Mouse (Mus musculus): ENCODE results near the gene Hoxa9. TPM values are rescaled to one million over a fixed set of nuclear protein-coding genes. Genes with fewer than 3 reads are reported as not detected.

Hoxa9 gene
- polyA plus RNA-seq, 1 experiment from 2014 or later = not detected

- 2% methylated on average over 23 of the region's 23 CpGs for WGBS
Measured at GRCm38 (mm10) chr6:52247766-52248637, 17.1 kb upstream of the Hoxa9 start.

GRCm38 (mm10) chr6:52246916-52247315, 16.0 kb upstream of the Hoxa9 start:
- Histone ChIP-seq H3K27me3 (peaks cover 100% of the 10 kb centered on the region), H3K4me3 (no peak overlapping the region), H3K36me3 (ENCODE audit: poor library complexity, severe bottlenecking) (no peaks in the 10 kb centered on the region), H3K4me1 (no peaks in the 10 kb centered on the region), H3K9ac (no peak overlapping the region), H3K27ac (no peak overlapping the region), H3K9me3 (replicated peaks) (no peaks in the 10 kb centered on the region), H3K4me2 (no peak overlapping the region)
- WGBS = 1% methylated on average over 3 of the region's 3 CpGs
- ATAC-seq = no peak

More at GRCm38 (mm10) chr6:52247766-52248637, 17.1 kb upstream of the Hoxa9 start:
- Histone ChIP-seq H3K4me3 (no peak overlapping the region), H3K4me1 (no peaks in the 10 kb centered on the region), H3K4me2 (no peak overlapping the region), H3K27me3 (peaks cover 100% of the 10 kb centered on the region), H3K9ac (no peak overlapping the region), H3K27ac (no peak overlapping the region), H3K9me3 (replicated peaks) (no peaks in the 10 kb centered on the region), H3K36me3 (ENCODE audit: poor library complexity, severe bottlenecking) (no peaks in the 10 kb centered on the region)
- no peak for ATAC-seq

DNA sequence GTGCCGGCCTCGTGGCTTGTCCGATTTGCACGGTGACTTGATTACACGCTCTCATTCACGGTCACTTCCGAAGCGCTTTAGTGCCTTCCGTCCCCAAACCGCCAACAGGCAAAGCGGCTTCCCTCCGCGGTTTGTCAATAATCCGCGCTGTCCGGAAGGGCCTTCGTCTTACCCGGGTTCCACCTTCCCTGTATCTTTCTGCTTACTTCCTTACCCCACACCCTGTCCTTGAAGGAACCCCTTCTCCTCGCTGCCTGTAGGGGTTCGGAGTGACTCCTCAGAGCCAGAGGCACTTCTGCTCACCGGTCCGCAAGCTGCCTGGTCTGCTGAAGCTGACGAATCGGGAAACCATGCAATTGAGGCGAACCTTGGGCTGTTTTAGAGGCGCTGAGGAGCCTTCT, 15.5 kb upstream of the Hoxa9 start:
- Histone ChIP-seq H3K27me3 (peaks cover 100% of the 10 kb centered on the region), H3K4me2 (no peak overlapping the region), H3K27ac (no peak overlapping the region), H3K9me3 (replicated peaks) (no peaks in the 10 kb centered on the region), H3K36me3 (ENCODE audit: poor library complexity, severe bottlenecking) (no peaks in the 10 kb centered on the region), H3K9ac (no peak overlapping the region), H3K4me1 (no peaks in the 10 kb centered on the region), H3K4me3 (no peak overlapping the region)
- ATAC-seq = no peak
- 1% methylated on average over 26 of the region's 26 CpGs for whole genome bisulfite sequencing

GRCm38 (mm10) chr6:52245757-52246142, 14.9 kb upstream of the Hoxa9 start, which contains the start of gene Hoxa11:
Hoxa11 (minus strand) TSS chr6:52245810.
- H3K4me1 ChIP-seq = no peaks in the 10 kb centered on the region

GRCm38 (mm10) chr6:52245040-52245756, 14.3 kb upstream of the Hoxa9 start:
- H3K36me3 ChIP-seq (ENCODE audit: poor library complexity, severe bottlenecking) = no peaks in the 10 kb centered on the region
- H3K9ac ChIP-seq = no peak overlapping the region
- no peaks in the 10 kb centered on the region for H3K9me3 ChIP-seq (replicated peaks)
- H3K4me1 ChIP-seq = 0 out of 2 replicates have a peak, but pooled peaks cover 2% of the 10 kb centered on the region
- H3K27ac ChIP-seq = no peak overlapping the region
- peaks cover 100% of the 10 kb centered on the region for H3K27me3 ChIP-seq
- H3K4me2 ChIP-seq = no peak overlapping the region
- under 1% methylated on average over 70 of the region's 71 CpGs for WGBS
- no peak for ATAC-seq
- no peak overlapping the region for H3K4me3 ChIP-seq

More at GRCm38 (mm10) chr6:52245757-52246142, 14.9 kb upstream of the Hoxa9 start, which contains the start of gene Hoxa11:
- H3K4me2 ChIP-seq = no peak within 1 kb of the TSS
- peaks cover 100% of the 10 kb centered on the region for H3K27me3 ChIP-seq
- H3K9me3 ChIP-seq (replicated peaks) = no peaks in the 10 kb centered on the region
- no peak for ATAC-seq
- no peaks in the 10 kb centered on the region for H3K36me3 ChIP-seq (ENCODE audit: poor library complexity, severe bottlenecking)
- WGBS = 1% methylated on average over 20 of the region's 20 CpGs
- no peak within 1 kb of the TSS for H3K4me3 ChIP-seq
- H3K9ac ChIP-seq = no peak within 1 kb of the TSS
- no peak within 1 kb of the TSS for H3K27ac ChIP-seq

DNA sequence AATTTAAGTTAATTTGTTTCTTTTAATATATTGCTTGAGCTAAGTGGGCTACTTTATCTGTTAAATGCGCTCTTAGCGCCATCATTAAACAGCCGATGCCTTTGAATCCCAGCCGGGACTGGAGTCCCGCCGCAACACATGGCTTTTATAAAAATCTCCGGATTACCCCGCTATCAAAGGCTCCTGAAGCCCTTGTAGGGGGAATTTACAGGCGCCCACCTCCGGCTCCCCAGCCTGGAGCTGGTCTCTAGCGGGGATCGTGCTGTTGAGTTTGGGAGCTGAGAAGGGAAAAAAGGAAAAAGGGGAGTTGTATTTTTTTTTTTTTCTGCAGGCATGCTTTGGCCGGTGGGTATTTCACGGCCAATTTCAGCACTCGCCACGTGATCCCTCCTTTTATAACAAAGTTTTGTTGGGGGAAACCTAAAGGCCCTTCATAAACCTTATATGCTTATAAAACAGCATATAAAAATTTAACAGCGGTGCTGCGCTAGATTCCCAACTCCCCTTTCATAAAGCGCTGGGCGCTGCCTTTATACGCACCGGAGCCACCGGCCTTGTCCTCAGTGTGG, 13.7 kb upstream of the Hoxa9 start:
- 2% methylated on average over 23 of the region's 23 CpGs for WGBS
- no peak overlapping the region for H3K4me2 ChIP-seq

DNA sequence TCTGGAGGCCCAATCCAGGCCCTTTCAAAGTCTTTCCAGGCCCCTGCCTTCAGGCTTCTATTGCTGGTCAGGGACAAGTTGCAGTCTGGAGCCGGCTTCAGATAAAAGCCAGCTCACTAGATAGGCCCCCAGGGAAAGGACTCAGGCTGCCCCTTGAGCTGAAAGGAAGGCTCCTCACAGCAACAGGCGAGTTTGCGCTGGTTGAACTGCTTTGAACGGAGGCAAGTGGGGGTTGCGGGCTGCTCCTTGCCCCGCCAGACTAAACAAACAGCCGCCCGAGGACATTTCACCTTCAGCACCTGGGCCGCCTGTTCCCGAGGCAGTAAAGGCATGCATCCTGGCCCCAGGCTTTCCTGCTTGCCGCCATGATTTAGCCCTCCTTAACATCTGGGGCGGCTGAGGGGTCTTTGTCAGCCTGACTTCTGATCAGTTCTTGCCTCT, 12.8 kb upstream of the Hoxa9 start:
- Histone ChIP-seq H3K27ac (no peak overlapping the region), H3K36me3 (ENCODE audit: poor library complexity, severe bottlenecking) (no peaks in the 10 kb centered on the region), H3K4me3 (no peak overlapping the region), H3K27me3 (peaks cover 100% of the 10 kb centered on the region), H3K4me1 (0 out of 2 replicates have a peak, but pooled peaks cover 4% of the 10 kb centered on the region), H3K9me3 (replicated peaks) (no peaks in the 10 kb centered on the region), H3K9ac (no peak overlapping the region), H3K4me2 (no peak overlapping the region)
- 2% methylated on average over 12 of the region's 12 CpGs for WGBS
- no peak for ATAC-seq

More for the DNA sequence above, 13.7 kb upstream of the Hoxa9 start:
- H3K36me3 ChIP-seq (ENCODE audit: poor library complexity, severe bottlenecking) = no peaks in the 10 kb centered on the region
- no peaks in the 10 kb centered on the region for H3K9me3 ChIP-seq (replicated peaks)
- peaks cover 100% of the 10 kb centered on the region for H3K27me3 ChIP-seq
- no peak overlapping the region for H3K27ac ChIP-seq
- H3K9ac ChIP-seq = no peak overlapping the region
- no peak overlapping the region for H3K4me3 ChIP-seq
- no peak for ATAC-seq
- H3K4me1 ChIP-seq = 0 out of 2 replicates have a peak, but pooled peaks cover 4% of the 10 kb centered on the region

- Histone ChIP-seq H3K27ac (no peak overlapping the region), H3K27me3 (peaks cover 100% of the 10 kb centered on the region), H3K36me3 (ENCODE audit: poor library complexity, severe bottlenecking) (no peaks in the 10 kb centered on the region), H3K9ac (no peak overlapping the region), H3K4me2 (no peak overlapping the region), H3K4me3 (no peak overlapping the region), H3K9me3 (replicated peaks) (no peaks in the 10 kb centered on the region), H3K4me1 (0 out of 2 replicates have a peak, but pooled peaks cover 4% of the 10 kb centered on the region)
- 2% methylated on average over 4 of the region's 4 CpGs for WGBS
- no peak for ATAC-seq
Measured at GRCm38 (mm10) chr6:52242801-52243332, 12.0 kb upstream of the Hoxa9 start.

DNA sequence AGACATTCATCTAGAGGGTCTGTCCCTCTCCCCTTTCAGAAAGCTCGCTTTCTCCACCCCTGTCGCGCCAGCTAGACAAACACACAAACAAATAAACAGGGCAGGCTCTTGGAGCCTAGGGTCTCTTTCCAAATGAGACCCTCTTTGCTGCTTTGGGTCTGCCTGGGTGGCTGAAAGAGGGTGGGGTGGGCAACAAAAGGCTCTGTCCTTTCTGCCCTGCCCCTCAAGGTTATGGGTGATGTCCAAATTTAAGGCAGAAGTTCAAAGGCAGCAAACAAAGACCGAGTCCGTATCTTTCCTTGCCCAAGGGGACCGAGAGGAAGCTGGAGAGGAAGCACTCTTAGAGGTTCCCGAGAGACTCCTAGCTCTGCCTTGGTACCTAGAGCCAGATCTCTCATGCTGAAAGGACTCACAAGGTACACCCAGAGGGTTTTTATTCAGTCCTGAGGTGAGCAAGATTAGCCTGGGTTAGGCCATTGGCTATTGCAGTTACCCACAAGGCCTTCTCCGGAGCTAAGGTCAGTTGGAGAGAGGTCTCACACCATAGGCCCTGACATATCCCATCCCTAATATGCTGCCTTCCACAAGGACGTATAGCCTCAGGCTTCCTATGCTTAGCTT, 10.2 kb upstream of the Hoxa9 start:
- Histone ChIP-seq H3K27ac (no peak overlapping the region), H3K4me1 (0 out of 2 replicates have a peak, but pooled peaks cover 4% of the 10 kb centered on the region), H3K4me3 (no peak overlapping the region), H3K4me2 (no peak overlapping the region), H3K36me3 (ENCODE audit: poor library complexity, severe bottlenecking) (no peaks in the 10 kb centered on the region), H3K27me3 (peaks cover 100% of the 10 kb centered on the region), H3K9ac (no peak overlapping the region), H3K9me3 (replicated peaks) (no peaks in the 10 kb centered on the region)
- no peak for ATAC-seq
- 5% methylated on average over 9 of the region's 9 CpGs for WGBS

DNA sequence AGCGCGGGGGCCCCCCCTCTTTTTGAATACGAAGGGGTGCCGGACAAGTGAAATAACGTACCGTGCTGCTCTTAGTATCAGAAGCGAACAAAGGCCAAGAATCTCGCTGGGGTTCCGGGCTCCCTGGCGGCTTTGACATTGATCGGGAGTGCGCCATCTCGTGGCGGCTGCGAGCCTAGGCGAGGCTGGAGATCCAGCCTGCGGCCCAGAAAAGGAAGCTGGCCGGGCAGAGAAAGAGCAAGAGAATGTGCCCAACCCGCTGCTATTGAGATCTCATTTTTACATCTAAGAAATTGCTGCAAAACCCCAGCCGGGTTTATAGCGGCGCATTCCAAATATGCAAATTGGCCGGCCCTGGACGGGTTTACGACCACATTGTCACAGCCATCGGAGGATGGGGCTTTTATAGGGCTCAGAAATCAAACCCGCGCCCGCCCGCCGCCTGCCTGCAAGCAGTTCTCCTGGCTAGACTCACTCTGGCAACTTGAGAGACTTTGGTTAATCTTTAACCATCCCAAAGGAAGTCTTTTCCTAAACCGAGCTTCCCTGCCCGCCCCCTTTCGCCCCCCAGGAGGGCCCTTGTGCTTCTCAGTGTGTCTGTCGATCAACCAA, 9.6 kb upstream of the Hoxa9 start, which contains the start of gene Hoxa10:
TSS of gene Hoxa10 (minus strand) at position 466 of the 612 bp plus-strand sequence.
- H3K4me2 ChIP-seq = peak within 1 kb of the TSS; percentile 30; the same call in 1 of the 2 replicates

More for the DNA sequence above, 9.6 kb upstream of the Hoxa9 start, which contains the start of gene Hoxa10:
- Histone ChIP-seq H3K27me3 (peaks cover 100% of the 10 kb centered on the region), H3K9me3 (replicated peaks) (no peaks in the 10 kb centered on the region), H3K4me1 (0 out of 2 replicates have a peak, but pooled peaks cover 4% of the 10 kb centered on the region), H3K4me3 (no peak within 1 kb of the TSS), H3K9ac (no peak within 1 kb of the TSS), H3K36me3 (ENCODE audit: poor library complexity, severe bottlenecking) (no peaks in the 10 kb centered on the region), H3K27ac (no peak within 1 kb of the TSS)
- under 1% methylated on average over 35 of the region's 35 CpGs for WGBS
- ATAC-seq = 0 out of 2 replicates have a peak, but pooled peaks have one; percentile 38

Data from forebrain, embryonic 13.5 days (tissue).